Mouse (Mus musculus): ENCODE data around the gene Atp6v0a4.

GRCm38 (mm10) chr6:38065122-38065500 is 59.3 kb downstream of the Atp6v0a4 start:
- TF ChIP-seq HCFC1 (IDR thresholded peaks at IDR 0.05; ENCODE audit: borderline replicate concordance, insufficient read depth, low read length) (no peak), ZC3H11A (IDR thresholded peaks at IDR 0.05; ENCODE audit: borderline replicate concordance, low read depth, low read length) (no peak), CHD2 (IDR thresholded peaks at IDR 0.05; ENCODE audit: low read depth, low read length) (no peak)

Measured in ES-E14 (cell line).